Mouse (Mus musculus) forebrain, embryonic 15.5 days (tissue): Measurements from ENCODE around the gene Skiv2l. TPM values are rescaled to one million over a fixed set of nuclear protein-coding genes. Genes with fewer than 3 reads are reported as not detected.

Experiments used
- ATAC-seq: fragments of 200-750 bp; cut with Nextera tagmentation; replicated peaks from 2 replicates; pipeline ENCODE4 v1.8.0; 2017; ENCODE audit warnings: mild to moderate bottlenecking, moderate TSS enrichment, moderate library complexity
- H3K27ac ChIP-seq: fragments of 300-500 bp; sonication (generic); replicated peaks from 2 replicates; pipeline ENCODE4 v1.5.1; 2015; ENCODE audit warnings: mild to moderate bottlenecking, inconsistent platforms
- H3K27me3 ChIP-seq: fragments of 300-500 bp; sonication (generic); 2 replicates; pipeline ENCODE4 v1.6.1; 2015; ENCODE audit warnings: inconsistent platforms
- H3K36me3 ChIP-seq: fragments of 300-500 bp; sonication (generic); 2 replicates; pipeline ENCODE4 v1.6.1; 2015; ENCODE audit warnings: mild to moderate bottlenecking, inconsistent platforms
- H3K4me1 ChIP-seq: fragments of 300-500 bp; sonication (generic); 2 replicates; pipeline ENCODE4 v1.6.1; 2015; ENCODE audit warnings: inconsistent platforms
- H3K4me2 ChIP-seq: fragments of 300-500 bp; sonication (generic); replicated peaks from 2 replicates; pipeline ENCODE4 v1.6.1; 2015; ENCODE audit warnings: mild to moderate bottlenecking, inconsistent platforms
- H3K4me3 ChIP-seq: fragments of 300-500 bp; sonication (generic); 2 replicates; pipeline ENCODE4 v1.5.1; 2015; ENCODE audit warnings: mild to moderate bottlenecking, inconsistent platforms
- H3K9ac ChIP-seq: fragments of 300-500 bp; sonication (generic); replicated peaks from 2 replicates; pipeline ENCODE4 v1.6.1; 2015; ENCODE audit warnings: mild to moderate bottlenecking, inconsistent platforms
- H3K9me3 ChIP-seq: fragments of 300-500 bp; sonication (generic); 2 replicates; pipeline ENCODE4 v1.6.1; 2016; ENCODE audit warnings: inconsistent platforms
- WGBS: fragments of 180-500 bp; shearing (Covaris S2); methylation state at CpG from one replicate; pipeline ENCODE4 v1.1.7; 2015; ENCODE audit warnings: mixed read lengths; 5-methylcytosine and 5-hydroxymethylcytosine counted together
- polyA plus RNA-seq: library from polyadenylated mRNA; unstranded; fragments of >200 nt; fragmentation: Nextera tagmentation; extraction: Ambion mirVana; gene quantifications from 2 replicates; pipeline ENCODE4 v1.2.1, GENCODE M21; 2015

The Skiv2l gene
- polyA plus RNA-seq, 1 experiment from 2014 or later = 59.7 TPM

GRCm38 (mm10) chr17:34891377-34891776 is 41.4 kb upstream of the Skiv2l start:
- no peak for ATAC-seq
- H3K27me3 ChIP-seq = no peaks in the 10 kb centered on the region
- 0 out of 2 replicates have a peak, but pooled peaks cover 2% of the 10 kb centered on the region for H3K36me3 ChIP-seq
- no peaks in the 10 kb centered on the region for H3K9me3 ChIP-seq
- H3K4me1 ChIP-seq = peaks cover 21% of the 10 kb centered on the region
- H3K27ac ChIP-seq = no peak overlapping the region
- no peak overlapping the region for H3K9ac ChIP-seq
- H3K4me3 ChIP-seq = no peak overlapping the region
- 90% methylated on average over 2 of the region's 2 CpGs for WGBS
- H3K4me2 ChIP-seq = no peak overlapping the region

GRCm38 (mm10) chr17:34890074-34890743 is 40.2 kb upstream of the Skiv2l start:
- no peaks in the 10 kb centered on the region for H3K9me3 ChIP-seq
- H3K4me1 ChIP-seq = peaks cover 9% of the 10 kb centered on the region
- no peak for ATAC-seq
- H3K36me3 ChIP-seq = no peaks in the 10 kb centered on the region
- no peak overlapping the region for H3K9ac ChIP-seq
- 88% methylated on average over 12 of the region's 12 CpGs for WGBS
- H3K27me3 ChIP-seq = no peaks in the 10 kb centered on the region
- H3K27ac ChIP-seq = no peak overlapping the region
- no peak overlapping the region for H3K4me3 ChIP-seq
- no peak overlapping the region for H3K4me2 ChIP-seq

GRCm38 (mm10) chr17:34887942-34888341 is 37.9 kb upstream of the Skiv2l start:
- WGBS = 90% methylated on average over 5 of the region's 5 CpGs

GRCm38 (mm10) chr17:34885615-34886014 is 35.6 kb upstream of the Skiv2l start:
- no peak overlapping the region for H3K4me2 ChIP-seq
- ATAC-seq = no peak
- H3K4me1 ChIP-seq = no peaks in the 10 kb centered on the region
- no peaks in the 10 kb centered on the region for H3K36me3 ChIP-seq
- H3K9me3 ChIP-seq = no peaks in the 10 kb centered on the region
- no peaks in the 10 kb centered on the region for H3K27me3 ChIP-seq
- WGBS = 85% methylated on average over 3 of the region's 3 CpGs
- H3K4me3 ChIP-seq = no peak overlapping the region
- no peak overlapping the region for H3K27ac ChIP-seq
- H3K9ac ChIP-seq = no peak overlapping the region

More at GRCm38 (mm10) chr17:34887942-34888341, 37.9 kb upstream of the Skiv2l start:
- Histone ChIP-seq H3K9ac (no peak overlapping the region), H3K4me3 (no peak overlapping the region), H3K36me3 (no peaks in the 10 kb centered on the region), H3K27ac (no peak overlapping the region), H3K4me2 (no peak overlapping the region), H3K4me1 (no peaks in the 10 kb centered on the region), H3K27me3 (no peaks in the 10 kb centered on the region), H3K9me3 (no peaks in the 10 kb centered on the region)
- ATAC-seq = no peak

GRCm38 (mm10) chr17:34884704-34885103 is 34.7 kb upstream of the Skiv2l start:
- Histone ChIP-seq H3K27me3 (no peaks in the 10 kb centered on the region), H3K9me3 (no peaks in the 10 kb centered on the region), H3K27ac (no peak overlapping the region), H3K4me2 (no peak overlapping the region), H3K4me3 (no peak overlapping the region), H3K36me3 (no peaks in the 10 kb centered on the region), H3K9ac (no peak overlapping the region), H3K4me1 (no peaks in the 10 kb centered on the region)
- WGBS = 86% methylated on average over 6 of the region's 6 CpGs
- ATAC-seq = no peak

- H3K27ac ChIP-seq = no peak overlapping the region
- 63% methylated on average over 3 of the region's 3 CpGs for WGBS
Observed at GRCm38 (mm10) chr17:34883332-34883731, 33.3 kb upstream of the Skiv2l start.

GRCm38 (mm10) chr17:34881683-34882310 is 31.8 kb upstream of the Skiv2l start, which contains the start of gene Gm20547:
Gene Gm20547, minus strand, starts transcription at chr17:34882042.
- H3K4me3 ChIP-seq = no peak within 1 kb of the TSS
- no peaks in the 10 kb centered on the region for H3K9me3 ChIP-seq
- H3K4me2 ChIP-seq = no peak within 1 kb of the TSS
- no peak within 1 kb of the TSS for H3K27ac ChIP-seq
- no peaks in the 10 kb centered on the region for H3K36me3 ChIP-seq
- 10% methylated on average over 15 of the region's 15 CpGs for WGBS
- no peak for ATAC-seq
- H3K4me1 ChIP-seq = no peaks in the 10 kb centered on the region
- H3K27me3 ChIP-seq = no peaks in the 10 kb centered on the region
- no peak within 1 kb of the TSS for H3K9ac ChIP-seq

More at GRCm38 (mm10) chr17:34883332-34883731, 33.3 kb upstream of the Skiv2l start:
- Histone ChIP-seq H3K9ac (no peak overlapping the region), H3K27me3 (no peaks in the 10 kb centered on the region), H3K4me3 (no peak overlapping the region), H3K4me1 (no peaks in the 10 kb centered on the region), H3K36me3 (no peaks in the 10 kb centered on the region), H3K9me3 (no peaks in the 10 kb centered on the region), H3K4me2 (no peak overlapping the region)
- no peak for ATAC-seq

- H3K36me3 ChIP-seq = no peaks in the 10 kb centered on the region
- H3K27ac ChIP-seq = no peak overlapping the region
- H3K9me3 ChIP-seq = no peaks in the 10 kb centered on the region
- H3K9ac ChIP-seq = no peak overlapping the region
- H3K27me3 ChIP-seq = no peaks in the 10 kb centered on the region
- no peak overlapping the region for H3K4me3 ChIP-seq
- no peak for ATAC-seq
- no peaks in the 10 kb centered on the region for H3K4me1 ChIP-seq
- H3K4me2 ChIP-seq = no peak overlapping the region
Observed at GRCm38 (mm10) chr17:34881166-34881565, 31.2 kb upstream of the Skiv2l start.

- H3K9me3 ChIP-seq = no peaks in the 10 kb centered on the region
- WGBS = 64% methylated on average over 11 of the region's 11 CpGs
- H3K27me3 ChIP-seq = no peaks in the 10 kb centered on the region
- no peak within 1 kb of the TSS for H3K4me3 ChIP-seq
- H3K9ac ChIP-seq = no peak within 1 kb of the TSS
- no peak within 1 kb of the TSS for H3K4me2 ChIP-seq
- ATAC-seq = no peak
- no peak within 1 kb of the TSS for H3K27ac ChIP-seq
- H3K4me1 ChIP-seq = no peaks in the 10 kb centered on the region
- no peaks in the 10 kb centered on the region for H3K36me3 ChIP-seq
Observed at GRCm38 (mm10) chr17:34879336-34879879, 29.4 kb upstream of the Skiv2l start, which contains the start of gene Zbtb12. Gene Zbtb12, plus strand, starts transcription at chr17:34879483.

GRCm38 (mm10) chr17:34874321-34874720 is 24.3 kb upstream of the Skiv2l start:
- ATAC-seq = no peak
- no peak overlapping the region for H3K27ac ChIP-seq
- H3K4me3 ChIP-seq = no peak overlapping the region
- no peak overlapping the region for H3K9ac ChIP-seq
- H3K36me3 ChIP-seq = no peaks in the 10 kb centered on the region
- no peaks in the 10 kb centered on the region for H3K4me1 ChIP-seq
- no peaks in the 10 kb centered on the region for H3K9me3 ChIP-seq
- 90% methylated on average over 6 of the region's 6 CpGs for WGBS
- H3K27me3 ChIP-seq = no peaks in the 10 kb centered on the region
- no peak overlapping the region for H3K4me2 ChIP-seq

- Histone ChIP-seq H3K4me2 (no peak overlapping the region), H3K9me3 (no peaks in the 10 kb centered on the region)
- WGBS = 64% methylated on average over 7 of the region's 7 CpGs
Observed at GRCm38 (mm10) chr17:34865981-34866380, 16.0 kb upstream of the Skiv2l start.

GRCm38 (mm10) chr17:34862416-34863081 is 12.5 kb upstream of the Skiv2l start, which contains the start of gene Cfb:
Gene Cfb, minus strand, starts transcription at chr17:34862518.
- no peaks in the 10 kb centered on the region for H3K27me3 ChIP-seq
- WGBS = 75% methylated on average over 8 of the region's 8 CpGs
- no peaks in the 10 kb centered on the region for H3K36me3 ChIP-seq
- ATAC-seq = no peak
- H3K9ac ChIP-seq = no peak within 1 kb of the TSS
- no peak within 1 kb of the TSS for H3K4me2 ChIP-seq
- H3K4me3 ChIP-seq = no peak within 1 kb of the TSS
- no peak within 1 kb of the TSS for H3K27ac ChIP-seq
- H3K4me1 ChIP-seq = no peaks in the 10 kb centered on the region
- no peaks in the 10 kb centered on the region for H3K9me3 ChIP-seq

More at GRCm38 (mm10) chr17:34865981-34866380, 16.0 kb upstream of the Skiv2l start:
- Histone ChIP-seq H3K27ac (no peak overlapping the region), H3K27me3 (no peaks in the 10 kb centered on the region), H3K9ac (no peak overlapping the region), H3K4me3 (no peak overlapping the region), H3K4me1 (no peaks in the 10 kb centered on the region), H3K36me3 (no peaks in the 10 kb centered on the region)
- no peak for ATAC-seq
